9 mouse cellular contexts compared by ENCODE assay signal in the genomic region with DNA sequence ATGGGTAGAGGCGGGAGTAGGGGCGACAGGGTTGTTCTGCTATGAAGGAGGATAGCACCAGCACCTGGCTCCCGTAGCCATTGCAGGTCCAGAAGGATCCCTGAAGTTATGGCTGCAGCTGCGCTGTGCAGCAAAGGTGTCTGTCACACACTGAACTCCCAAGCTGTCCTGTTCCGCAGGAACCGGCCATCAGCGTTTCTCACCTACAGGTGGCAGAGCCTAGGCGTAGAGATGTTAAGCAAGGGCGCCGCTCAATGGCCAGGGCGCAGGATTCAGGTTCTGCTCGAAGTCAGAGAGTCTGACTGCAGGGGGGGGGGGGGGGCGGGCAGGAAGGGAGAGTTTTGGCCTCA.
DNase-seq lines count a peak whose midpoint lies in the region; ATAC-seq lines count a peak whose summit lies in the region.
"Had no signal": no experiment of that assay in that cellular context is flagged by ENCODE, and none has a peak within 500 bp of the region (broad histone marks: within the 10 kb centered on the region; RNA-seq: fewer than 3 reads in every experiment).

No protein-coding gene starts in this region.

- 0 out of 2 replicates have a peak overlapping the region, but pooled peaks have one; percentile 8 for H3K9ac ChIP-seq in kidney, embryonic 15.5 days
- peak overlapping the region; percentile 37; the same call in 1 of the 2 replicates for H3K9ac ChIP-seq in embryonic facial prominence, embryonic 13.5 days
- 0 out of 2 replicates have a peak overlapping the region, but pooled peaks have one; percentile 25 for H3K9ac ChIP-seq in intestine, embryonic 16.5 days (ENCODE audit: low read depth, low read length)

- H3K4me1 ChIP-seq in kidney, embryonic 15.5 days: peaks cover 32% of the 10 kb centered on the region
- peaks cover 19% of the 10 kb centered on the region for H3K4me1 ChIP-seq in embryonic facial prominence, embryonic 13.5 days
- peaks cover 12% of the 10 kb centered on the region for H3K4me1 ChIP-seq in intestine, embryonic 16.5 days (ENCODE audit: control insufficient read depth, insufficient read depth, low read length)

- ATAC-seq in kidney, embryonic 15.5 days (replicated peaks; ENCODE audit: low FRiP score): peak; percentile 49
- ATAC-seq in embryonic facial prominence, embryonic 13.5 days (ENCODE audit: insufficient number of reproducible peaks, insufficient read depth, low FRiP score, low TSS enrichment, low read depth): no peak
- ATAC-seq in intestine, embryonic 16.5 days: peak; percentile 29

- H3K27me3 ChIP-seq in kidney, embryonic 15.5 days: peaks cover 67% of the 10 kb centered on the region
- H3K27me3 ChIP-seq in embryonic facial prominence, embryonic 13.5 days: peaks cover 96% of the 10 kb centered on the region
- H3K27me3 ChIP-seq in intestine, embryonic 16.5 days (replicated peaks; ENCODE audit: control insufficient read depth, insufficient read depth, low read length): peaks cover 18% of the 10 kb centered on the region

- H3K4me2 ChIP-seq in kidney, embryonic 15.5 days: peak overlapping the region; percentile 57
- peak overlapping the region; percentile 59 for H3K4me2 ChIP-seq in embryonic facial prominence, embryonic 13.5 days
- peak overlapping the region; percentile 53 for H3K4me2 ChIP-seq in intestine, embryonic 16.5 days (ENCODE audit: low read depth, low read length)

- H3K4me3 ChIP-seq in kidney, embryonic 15.5 days (replicated peaks): peak overlapping the region; percentile 32
- peak overlapping the region; percentile 27 for H3K4me3 ChIP-seq in embryonic facial prominence, embryonic 13.5 days
- H3K4me3 ChIP-seq in intestine, embryonic 16.5 days (ENCODE audit: low read length): peak overlapping the region; percentile 31

- WGBS in kidney, embryonic 15.5 days: 12% methylated on average over 13 of the region's 13 CpGs
- 9% methylated on average over 12 of the region's 13 CpGs for WGBS in embryonic facial prominence, embryonic 13.5 days
- 19% methylated on average over 12 of the region's 13 CpGs for WGBS in intestine, embryonic 16.5 days

- no peaks in the 10 kb centered on the region for H3K9me3 ChIP-seq in kidney, embryonic 15.5 days (replicated peaks)
- H3K9me3 ChIP-seq in embryonic facial prominence, embryonic 13.5 days: no peaks in the 10 kb centered on the region
- no peaks in the 10 kb centered on the region for H3K9me3 ChIP-seq in intestine, embryonic 16.5 days (ENCODE audit: control insufficient read depth, low read length)

- intact Hi-C loops in gastrocnemius, postnatal 14 days (cut with DNase I; ENCODE audit: low total_unique reads): loop anchor here (5.0 kb wide), 2 partner anchors 240 to 280 kb away; a partner anchor contains a TSS

- H3K36me3 ChIP-seq in kidney, embryonic 15.5 days: no peaks in the 10 kb centered on the region
- H3K36me3 ChIP-seq in embryonic facial prominence, embryonic 13.5 days: no peaks in the 10 kb centered on the region
- H3K36me3 ChIP-seq in intestine, embryonic 16.5 days (ENCODE audit: control insufficient read depth, insufficient read depth, low read length): no peaks in the 10 kb centered on the region

- no peak overlapping the region for H3K27ac ChIP-seq in kidney, embryonic 15.5 days
- H3K27ac ChIP-seq in embryonic facial prominence, embryonic 13.5 days: no peak overlapping the region
- H3K27ac ChIP-seq in intestine, embryonic 16.5 days (ENCODE audit: low read length): no peak overlapping the region
- H3K27ac ChIP-seq: left cerebral cortex, adult 2 months had no signal

- no peak for DNase-seq in kidney, adult 9 months
- DNase-seq in neural tube, embryonic 10.5 days (ENCODE audit: extremely low spot score, low spot score): peak; percentile 52
- no peak for DNase-seq in T-cell, adult 2 months (ENCODE audit: low spot score)
- no peak for DNase-seq in MN1 (ENCODE audit: low spot score)
- DNase-seq in gastrocnemius, postnatal 14 days: no peak
